Mouse (Mus musculus) cerebellum, adult 2 months (tissue): Measurements from ENCODE around the gene Slc26a9.

Experiments
- CTCF ChIP-seq: fragments of 200-500 bp; IDR thresholded peaks from 2 replicates; pipeline ENCODE4 v1.5.1; 2011; ENCODE audit warnings: low read depth, mild to moderate bottlenecking, control low read depth, low read length, moderate library complexity, borderline replicate concordance; ENCODE audit not compliant: insufficient read depth
- POLR2A ChIP-seq: fragments of 200-500 bp; IDR thresholded peaks from 2 replicates; pipeline ENCODE4 v1.6.1; 2011; ENCODE audit warnings: low read length, control low read depth, borderline replicate concordance; ENCODE audit not compliant: insufficient read depth

GRCm38 (mm10) chr1:131769296-131769695 is 25.5 kb downstream of the Slc26a9 start:
- TF ChIP-seq CTCF, result no peak
- no peak for TF ChIP-seq POLR2A
